Mouse (Mus musculus) ZHBTc4 (cell line): ENCODE results near the gene Elp5.
A peak's percentile ranks its signal among the peaks of the same experiment; 100 is the strongest.
"Not testable (repeated sequence)": the region's sequence is repeated elsewhere in the genome, so short reads cannot be mapped to it uniquely, and the experiment has no call there.

Experiments used
- DNase-seq: peaks from one replicate; pipeline ENCODE4 v3.0.0-alpha.2; 2011; ENCODE audit warnings: low read depth, low spot score

Gene Elp5

DNA sequence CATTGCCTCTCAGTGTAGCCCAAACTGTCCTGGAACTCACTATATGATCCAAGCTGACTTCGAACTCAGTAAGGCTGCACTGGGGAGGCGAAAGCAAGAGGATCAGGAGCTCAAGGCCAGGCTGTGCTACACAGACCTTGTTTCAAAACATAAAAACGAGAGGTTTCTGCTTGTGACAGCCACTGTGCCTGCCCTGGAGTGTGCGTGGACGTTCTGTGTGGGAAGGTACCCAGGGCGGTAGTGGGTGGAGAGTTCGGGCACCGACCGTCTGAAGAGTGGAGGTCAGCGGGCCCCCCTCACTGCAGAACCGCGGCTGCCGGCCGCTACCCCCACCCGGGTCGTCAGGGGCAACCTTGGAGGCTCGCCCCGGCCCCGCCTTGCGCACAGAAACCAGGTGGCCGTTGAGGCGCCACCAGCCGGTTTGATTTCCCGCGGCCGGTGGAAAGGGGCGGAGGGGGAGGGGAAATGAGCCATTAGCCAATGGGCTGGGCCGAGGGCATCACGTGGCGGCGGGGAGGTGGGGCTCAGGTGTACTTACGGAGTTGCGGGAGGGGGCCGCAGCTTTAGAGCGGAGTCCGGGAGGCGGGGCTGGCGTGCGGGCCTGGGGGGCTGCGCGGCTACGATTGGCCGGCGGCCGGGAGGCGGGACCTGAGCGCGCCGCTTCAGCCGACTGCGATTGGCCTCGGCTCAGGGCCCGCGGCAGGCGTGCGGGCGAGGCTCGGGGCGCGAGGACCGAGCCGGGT, 47.0 kb downstream of the Elp5 start, which contains the start of gene Ybx2:
Ybx2 (plus strand) TSS at position 660 of the 743 bp plus-strand sequence.
- DNase-seq: peak; percentile 95

GRCm38 (mm10) chr11:69934681-69935080, 47.6 kb downstream of the Elp5 start:
- DNase-seq: no peak

GRCm38 (mm10) chr11:69934169-69934568, 48.1 kb downstream of the Elp5 start:
- DNase-seq: peak; percentile 92

DNA sequence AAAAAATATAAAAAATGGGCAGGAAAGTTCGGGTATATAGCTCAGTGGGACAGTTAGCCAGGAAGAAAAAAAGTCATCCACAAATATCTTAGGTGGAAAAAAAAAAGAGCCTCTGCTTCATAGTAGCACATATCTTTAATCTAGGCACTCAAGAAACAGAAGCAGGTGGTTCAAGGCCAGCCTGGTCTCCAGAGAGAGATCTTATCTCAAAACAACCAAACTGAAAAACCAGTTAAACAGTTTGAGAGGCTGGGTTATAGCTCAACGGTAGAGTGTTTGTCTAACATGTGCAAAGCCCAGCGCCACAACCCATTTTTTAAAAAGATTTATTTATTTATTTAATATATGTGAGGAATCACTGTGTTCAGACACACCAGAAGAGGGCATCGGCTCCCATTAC, 49.3 kb downstream of the Elp5 start:
- DNase-seq: no peak

GRCm38 (mm10) chr11:69932254-69932653, 50.1 kb downstream of the Elp5 start:
- DNase-seq: no peak

DNA sequence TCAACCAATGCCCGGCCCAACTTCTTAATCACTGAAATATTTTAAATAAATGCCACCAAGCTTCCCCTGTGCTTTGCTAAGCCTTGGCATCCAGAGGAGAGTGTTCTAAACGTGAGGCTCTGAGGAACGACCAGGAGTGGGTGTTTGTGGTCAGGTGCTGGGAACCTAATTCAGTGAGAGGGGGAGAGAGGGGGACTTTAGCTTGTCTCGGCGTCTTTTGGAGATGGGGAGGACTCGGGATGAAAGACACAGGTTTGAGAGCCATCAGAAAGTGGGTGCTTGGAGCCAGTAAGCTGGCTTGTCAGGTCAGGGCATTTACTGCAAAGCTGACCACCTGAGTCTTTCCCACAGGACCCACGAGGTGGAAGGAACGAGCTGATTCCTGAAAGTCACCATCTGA, 50.5 kb downstream of the Elp5 start:
- no peak for DNase-seq

GRCm38 (mm10) chr11:69930967-69931537, 51.3 kb downstream of the Elp5 start:
- no peak for DNase-seq

DNA sequence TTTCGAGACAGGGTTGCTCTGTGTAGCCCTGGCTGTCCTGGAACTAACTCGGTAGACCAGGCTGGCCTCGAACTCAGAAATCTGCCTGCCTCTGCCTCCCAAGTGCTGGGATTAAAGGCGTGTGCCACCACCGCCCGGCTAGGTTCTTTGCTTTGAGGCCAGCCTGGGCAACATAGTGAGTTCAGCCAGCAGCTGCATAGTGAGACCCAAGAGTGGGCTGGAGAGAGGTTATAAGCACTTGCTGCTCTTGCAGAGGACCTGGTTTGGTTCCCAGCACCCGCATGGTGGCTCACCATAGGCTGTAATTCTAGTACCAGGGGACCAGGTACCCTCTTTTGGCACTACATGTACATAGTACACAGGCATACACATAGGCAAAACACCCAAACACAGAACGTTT, 52.1 kb downstream of the Elp5 start:
- not testable (repeated sequence) for DNase-seq

GRCm38 (mm10) chr11:69929712-69930111, 52.6 kb downstream of the Elp5 start:
- DNase-seq: no peak

DNA sequence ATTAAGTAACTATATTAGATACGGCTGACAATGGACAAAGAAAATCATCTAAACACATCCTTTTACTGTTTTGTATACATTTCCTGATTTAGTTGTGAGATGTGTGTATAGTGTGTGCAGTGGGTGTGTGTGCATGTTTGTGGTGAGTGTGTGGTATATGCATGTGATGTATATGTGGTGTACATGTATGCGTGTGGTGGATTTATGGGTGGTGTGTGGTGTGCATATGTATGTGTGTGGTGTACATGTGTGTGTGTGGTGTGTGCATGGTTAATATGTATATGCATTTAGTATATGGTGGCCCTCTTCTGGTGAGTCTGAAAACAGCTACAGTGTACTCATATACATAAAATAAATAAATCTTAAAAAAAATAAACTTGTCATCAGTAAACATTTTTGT, 54.8 kb downstream of the Elp5 start:
- no peak for DNase-seq

DNA sequence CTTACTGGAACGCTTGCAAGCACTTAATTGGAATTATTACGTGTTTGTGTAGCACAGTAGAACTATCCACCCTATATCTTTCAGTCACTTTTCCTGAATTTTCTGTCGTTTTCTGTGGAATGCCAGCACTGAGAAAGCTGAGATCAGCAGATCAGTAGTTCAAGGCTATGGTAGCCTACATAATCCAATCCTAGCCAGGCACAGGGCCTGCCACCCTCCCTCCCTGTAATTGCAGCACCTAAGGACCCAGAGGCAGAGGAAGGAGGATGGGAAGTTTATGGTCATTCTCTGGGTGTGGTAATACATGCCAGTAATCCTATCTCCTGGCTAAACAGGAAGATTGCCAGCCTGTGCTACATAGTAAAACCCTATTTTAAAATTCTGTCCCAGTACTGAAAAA, 59.5 kb downstream of the Elp5 start:
- DNase-seq: no peak

GRCm38 (mm10) chr11:69922012-69922756, 60.1 kb downstream of the Elp5 start:
- no peak for DNase-seq

DNA sequence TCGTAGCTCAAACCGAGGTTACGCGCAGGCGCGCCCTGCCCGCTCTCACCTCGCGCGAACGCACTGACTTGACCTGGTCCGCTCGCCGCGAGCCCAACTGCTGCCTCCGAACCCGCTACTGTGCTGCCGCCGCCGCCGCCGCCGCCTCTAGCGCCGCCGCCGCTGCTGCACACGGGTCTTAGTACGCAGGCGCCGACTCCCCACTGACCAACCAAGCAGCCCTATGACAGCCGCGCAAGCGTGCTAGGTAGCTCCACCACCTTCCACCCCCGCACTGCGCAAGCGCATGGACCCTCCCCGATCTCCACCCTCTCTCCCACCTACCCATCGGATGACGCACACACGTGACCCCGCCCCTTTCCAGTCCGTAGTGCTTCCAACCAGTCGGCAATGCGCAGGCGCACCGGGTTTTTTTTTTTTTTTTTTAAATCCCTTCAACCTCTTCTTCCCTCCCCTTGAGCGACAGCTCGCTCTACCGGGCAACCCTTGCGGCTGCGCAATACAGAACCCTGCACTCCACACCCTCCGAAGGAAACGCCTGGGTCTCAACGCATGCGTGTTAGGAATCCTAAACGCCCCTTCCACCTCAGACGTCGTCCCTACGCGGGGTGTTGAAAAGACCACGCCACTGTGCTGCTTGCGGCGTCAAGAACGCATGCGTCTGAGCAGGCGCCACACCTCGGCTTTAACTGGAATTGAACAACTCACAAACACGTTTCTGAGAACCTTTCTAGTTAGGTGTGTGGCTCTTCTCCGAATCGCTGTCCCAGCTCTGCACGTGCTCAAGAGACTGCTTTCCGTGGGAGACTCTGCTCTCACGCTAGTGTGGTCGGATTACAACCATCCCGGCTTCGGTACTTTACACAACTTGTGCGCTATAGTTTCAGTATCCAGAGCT, 61.0 kb downstream of the Elp5 start, which contains the start of gene Eif5a:
Eif5a (minus strand) TSS at position 845 of the 898 bp plus-strand sequence.
- DNase-seq: peak; percentile 100

DNA sequence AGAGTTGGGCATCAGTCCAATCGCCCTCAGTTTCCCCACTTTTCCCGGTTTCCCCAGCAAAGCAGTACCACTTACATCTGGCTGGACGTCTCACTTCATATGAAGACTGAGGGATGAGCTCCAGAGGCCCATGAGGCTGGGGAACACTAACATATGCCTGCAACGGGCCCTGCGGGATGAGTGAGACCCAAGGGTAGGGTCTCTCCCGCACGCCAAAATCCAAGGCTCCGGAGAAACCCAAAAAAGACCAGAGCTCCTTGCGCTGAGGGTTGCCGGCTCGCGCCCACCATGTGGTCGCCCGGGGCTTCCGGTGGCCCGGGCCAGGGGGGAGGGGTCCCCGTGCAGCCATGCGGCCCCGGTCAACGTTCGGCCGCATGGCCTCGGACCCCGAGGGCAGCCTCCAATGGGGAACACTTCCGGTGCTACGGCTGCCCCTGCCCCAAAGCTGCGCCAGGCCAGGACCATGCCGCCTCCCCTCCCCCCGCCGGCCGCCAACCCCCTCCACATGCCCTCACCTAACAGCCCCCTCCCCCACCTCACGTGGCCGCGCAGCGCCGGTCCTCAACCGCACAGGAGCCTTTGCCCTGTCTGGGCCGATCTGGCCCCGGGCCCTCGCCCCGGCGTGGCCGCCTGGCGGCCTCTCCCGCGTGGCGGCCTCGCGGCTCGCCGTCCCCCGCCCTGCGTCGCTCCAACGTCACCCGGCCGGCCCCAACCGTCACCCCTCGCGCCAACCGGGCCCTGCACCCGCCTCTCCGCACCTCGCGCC, 61.9 kb downstream of the Elp5 start:
- DNase-seq: peak; percentile 77

DNA sequence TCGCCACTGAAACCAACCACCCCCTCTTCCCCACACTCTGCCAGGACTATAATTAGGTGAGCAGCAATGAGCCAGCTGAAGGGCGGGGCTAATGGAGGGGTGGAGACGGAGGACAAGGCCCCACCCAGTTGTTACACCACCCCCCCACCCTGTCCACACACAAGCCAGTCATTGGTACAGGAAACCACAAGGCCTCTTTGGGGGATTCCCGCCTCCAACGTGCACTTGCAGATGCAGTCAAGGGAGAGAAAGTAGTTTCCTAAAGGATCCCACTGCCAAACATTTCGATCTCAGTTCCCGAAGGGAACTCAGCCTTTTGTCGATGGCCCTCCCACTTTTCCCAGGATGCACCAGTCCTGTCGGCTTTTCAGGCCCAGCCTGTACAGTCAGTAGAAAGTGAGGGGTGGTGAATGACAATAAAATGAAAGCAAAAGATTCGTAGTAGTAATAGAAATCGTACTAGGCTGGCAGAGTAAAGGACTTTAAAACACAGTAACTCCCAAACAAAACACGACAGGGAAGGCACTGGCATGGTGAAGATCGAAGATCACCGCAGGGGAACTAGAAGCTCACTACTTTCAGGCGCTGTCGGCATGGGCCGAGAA, 62.6 kb downstream of the Elp5 start:
- DNase-seq: peak; percentile 94

GRCm38 (mm10) chr11:69919053-69919452, 63.3 kb downstream of the Elp5 start:
- no peak for DNase-seq
